13 mouse cellular contexts compared by ENCODE assay signal in genomic region chr15:102463666-102464065, GRCm38 (mm10). TPM values are rescaled to one million over a fixed set of nuclear protein-coding genes. Genes with fewer than 3 reads are reported as not detected.
A peak's percentile ranks its signal among the peaks of the same experiment; 100 is the strongest.
DNase-seq lines count a peak whose midpoint lies in the region; ATAC-seq and TF ChIP-seq lines count a peak whose summit lies in the region.
"Had no signal": no experiment of that assay in that cellular context is flagged by ENCODE, and none has a peak within 500 bp of the region (broad histone marks: within the 10 kb centered on the region; RNA-seq: fewer than 3 reads in every experiment).

No protein-coding gene starts in this region.

- no peaks in the 10 kb centered on the region for H3K4me1 ChIP-seq in hindbrain, postnatal 0 days (ENCODE audit: insufficient read depth, low read length)
- H3K4me1 ChIP-seq in hindbrain, embryonic 10.5 days (replicated peaks), result peaks cover 28% of the 10 kb centered on the region
- H3K4me1 ChIP-seq in thymus, adult 2 months (replicated peaks; ENCODE audit: control insufficient read depth, insufficient read depth, low read length), result peaks cover 19% of the 10 kb centered on the region

- H3K4me3 ChIP-seq in hindbrain, postnatal 0 days (ENCODE audit: low read length), result no peak overlapping the region
- H3K4me3 ChIP-seq in hindbrain, embryonic 10.5 days, result no peak overlapping the region
- H3K4me3 ChIP-seq in thymus, adult 2 months (ENCODE audit: control insufficient read depth, insufficient read depth, low read length), result no peak overlapping the region
- H3K4me3 ChIP-seq: midbrain, embryonic 12.5 days had no signal

- no peak for TF ChIP-seq POLR2A in thymus, adult 2 months (IDR thresholded peaks at IDR 0.05; ENCODE audit: control insufficient read depth, extremely low read depth, insufficient read depth, low read length, poor library complexity)

- peaks cover 1% of the 10 kb centered on the region; the same call in 1 of the 2 replicates for H3K9me3 ChIP-seq in hindbrain, postnatal 0 days (ENCODE audit: low read length)
- H3K9me3 ChIP-seq in hindbrain, embryonic 10.5 days, result no peaks in the 10 kb centered on the region; the same call in 1 of the 2 replicates

- ATAC-seq in hindbrain, postnatal 0 days, result no peak

- H3K27ac ChIP-seq in hindbrain, postnatal 0 days, result no peak overlapping the region
- no peak overlapping the region for H3K27ac ChIP-seq in hindbrain, embryonic 10.5 days
- H3K27ac ChIP-seq in thymus, adult 2 months (ENCODE audit: control insufficient read depth, insufficient read depth, low read length), result no peak overlapping the region
- H3K27ac ChIP-seq: hindbrain, embryonic 14.5 days; midbrain, embryonic 12.5 days had no signal

- DNase-seq in hindbrain, postnatal 0 days (ENCODE audit: low spot score), result no peak
- no peak for DNase-seq in hindbrain, embryonic 10.5 days (ENCODE audit: low spot score)
- peak; percentile 44 for DNase-seq in thymus, adult 2 months
- DNase-seq in thymus, postnatal 4 days, result no peak
- peak; percentile 22 for DNase-seq in brain, adult 2 months (ENCODE audit: low read depth, low spot score)
- DNase-seq in splenic B cell, adult 2 months (ENCODE audit: low read depth, low spot score), result peak; percentile 75
- no peak for DNase-seq in left cerebral cortex, adult 18-20 months (ENCODE audit: low spot score in 2 of 2)
- no peak for DNase-seq in left cerebral cortex, adult 9 months (ENCODE audit: low spot score in 2 of 2)
- DNase-seq: gastrocnemius, postnatal 36 days had no signal

- H3K9ac ChIP-seq in hindbrain, postnatal 0 days (replicated peaks; ENCODE audit: low read length), result no peak overlapping the region
- H3K9ac ChIP-seq: hindbrain, embryonic 14.5 days; midbrain, embryonic 12.5 days had no signal

- no peak overlapping the region for H3K4me2 ChIP-seq in hindbrain, postnatal 0 days (ENCODE audit: low read depth, low read length)
- H3K4me2 ChIP-seq: hindbrain, embryonic 14.5 days; midbrain, embryonic 12.5 days had no signal

- TF ChIP-seq CTCF in hindbrain, postnatal 0 days (IDR thresholded peaks at IDR 0.05; ENCODE audit: low read depth), result peak; percentile 58
- TF ChIP-seq CTCF in thymus, adult 2 months (IDR thresholded peaks at IDR 0.05; ENCODE audit: borderline replicate concordance, control insufficient read depth, extremely low read depth, insufficient read depth, low read length, poor library complexity), result no peak

- no peaks in the 10 kb centered on the region; the same call in 1 of the 2 replicates for H3K36me3 ChIP-seq in hindbrain, postnatal 0 days (ENCODE audit: insufficient read depth, low read length)
- peaks cover 20% of the 10 kb centered on the region for H3K36me3 ChIP-seq in hindbrain, embryonic 10.5 days
- no peaks in the 10 kb centered on the region for H3K36me3 ChIP-seq in thymus, adult 2 months (ENCODE audit: control insufficient read depth, insufficient read depth, low read length)
- no peaks in the 10 kb centered on the region; the same call in 1 of the 2 replicates for H3K36me3 ChIP-seq in splenic B cell, adult 2 months (ENCODE audit: control insufficient read depth, insufficient read depth, low read length, poor library complexity, severe bottlenecking)

- H3K27me3 ChIP-seq in hindbrain, postnatal 0 days (ENCODE audit: insufficient read depth, low read length), result no peaks in the 10 kb centered on the region
- H3K27me3 ChIP-seq in hindbrain, embryonic 10.5 days (ENCODE audit: insufficient read depth, poor library complexity, severe bottlenecking), result no peaks in the 10 kb centered on the region
- H3K27me3 ChIP-seq in thymus, adult 2 months (ENCODE audit: control insufficient read depth, insufficient read depth, low read length), result no peaks in the 10 kb centered on the region
- no peaks in the 10 kb centered on the region for H3K27me3 ChIP-seq in splenic B cell, adult 2 months (ENCODE audit: control insufficient read depth, insufficient read depth, low read length, poor library complexity, severe bottlenecking)
- H3K27me3 ChIP-seq: midbrain, embryonic 12.5 days had no signal

RNA-seq across cellular contexts. Expression of gene Prr13, which starts 4.8 kb away (rescaled TPM):
- total RNA-seq in hindbrain, postnatal 0 days (2014; rRNA removed), result 27.4 and 28.0 TPM in 2 replicates
- polyA plus RNA-seq in hindbrain, postnatal 0 days (2015; fragmentation: Nextera tagmentation; extraction: Ambion mirVana), result 90.4 and 95.1 TPM in 2 replicates
- polyA plus RNA-seq in hindbrain, embryonic 10.5 days (2016; fragmentation: Nextera tagmentation; extraction: Ambion mirVana), result 84.3 and 98.2 TPM in 2 replicates
- 109 and 123 TPM in 2 replicates for polyA plus RNA-seq in thymus, adult 2 months (2012; rRNA removed)
- 10 to 100 TPM; 55.0 to 57.5 TPM for total RNA-seq in left cerebral cortex, adult 18-20 months (2021)

RNA-seq across cellular contexts. Expression of gene Pcbp2, which starts 6.7 kb away (rescaled TPM):
- 151 and 157 TPM in 2 replicates for total RNA-seq in hindbrain, postnatal 0 days (2014; rRNA removed)
- polyA plus RNA-seq in hindbrain, postnatal 0 days (2015; fragmentation: Nextera tagmentation; extraction: Ambion mirVana), result 104 TPM in 2 replicates
- polyA plus RNA-seq in hindbrain, embryonic 10.5 days (2016; fragmentation: Nextera tagmentation; extraction: Ambion mirVana), result 166 and 207 TPM in 2 replicates
- polyA plus RNA-seq in thymus, adult 2 months (2012; rRNA removed), result 846 and 935 TPM in 2 replicates
- 100 to 1,000 TPM; 499 to 503 TPM for total RNA-seq in left cerebral cortex, adult 18-20 months (2021)

RNA-seq across cellular contexts. Expression of gene Amhr2, which starts 18.5 kb away (rescaled TPM):
- 0.16 TPM in 1 of 2 replicates, not detected in the other for total RNA-seq in hindbrain, postnatal 0 days (2014; rRNA removed)
- 0.36 and 0.62 TPM in 2 replicates for polyA plus RNA-seq in hindbrain, postnatal 0 days (2015; fragmentation: Nextera tagmentation; extraction: Ambion mirVana)
- 0.17 and 0.18 TPM in 2 replicates for polyA plus RNA-seq in hindbrain, embryonic 10.5 days (2016; fragmentation: Nextera tagmentation; extraction: Ambion mirVana)
- polyA plus RNA-seq in thymus, adult 2 months (2012; rRNA removed), result 0.65 and 1.7 TPM in 2 replicates
- total RNA-seq in left cerebral cortex, adult 18-20 months (2021), result 1 to 10 TPM; 1.7 to 2.1 TPM
- polyA plus RNA-seq: midbrain, embryonic 12.5 days had no signal

RNA-seq across cellular contexts. Expression of gene Gm10337, which starts 39.9 kb away (rescaled TPM):
- total RNA-seq in hindbrain, postnatal 0 days (2014; rRNA removed), result not detected in 2 replicates
- 2.7 and 7.3 TPM in 2 replicates for polyA plus RNA-seq in hindbrain, postnatal 0 days (2015; fragmentation: Nextera tagmentation; extraction: Ambion mirVana)
- 3.9 and 11.3 TPM in 2 replicates for polyA plus RNA-seq in hindbrain, embryonic 10.5 days (2016; fragmentation: Nextera tagmentation; extraction: Ambion mirVana)
- polyA plus RNA-seq in thymus, adult 2 months (2012; rRNA removed), result not detected in 2 replicates
- not detected for total RNA-seq in left cerebral cortex, adult 18-20 months (2021)
- total RNA-seq: gastrocnemius, postnatal 36 days; left cerebral cortex, postnatal 14 days had no signal
- polyA plus RNA-seq: cortical plate, adult 2 months had no signal

RNA-seq across cellular contexts. Expression of gene Map3k12, which starts 53.2 kb away (rescaled TPM):
- total RNA-seq in hindbrain, postnatal 0 days (2014; rRNA removed), result 68.2 and 86.1 TPM in 2 replicates
- 41.2 and 42.0 TPM in 2 replicates for polyA plus RNA-seq in hindbrain, postnatal 0 days (2015; fragmentation: Nextera tagmentation; extraction: Ambion mirVana)
- polyA plus RNA-seq in hindbrain, embryonic 10.5 days (2016; fragmentation: Nextera tagmentation; extraction: Ambion mirVana), result 27.1 and 35.2 TPM in 2 replicates
- 11.3 and 12.7 TPM in 2 replicates for polyA plus RNA-seq in thymus, adult 2 months (2012; rRNA removed)
- total RNA-seq in left cerebral cortex, adult 18-20 months (2021), result 10 to 100 TPM; 94.3 to 97.3 TPM

Comparison
In these comparisons a context has a peak if more than half of its experiments do, and no peak if none do; other contexts are left out.
1. DNase-seq: peak in thymus, adult 2 months (single experiment), brain, adult 2 months (single experiment) and splenic B cell, adult 2 months (single experiment); none in hindbrain, postnatal 0 days (single experiment), hindbrain, embryonic 10.5 days (single experiment), thymus, postnatal 4 days (single experiment), left cerebral cortex, adult 18-20 months (0 of 2) and left cerebral cortex, adult 9 months (0 of 2).